Mouse (Mus musculus) adrenal gland, adult (tissue): ENCODE measurements around the gene Med25.

Experiments
- DNase-seq, 2 experiments: peaks; one replicate each; pipeline ENCODE4 v3.0.0; 2022 to 2023; ENCODE audit warnings: low spot score in 1 of 2; ENCODE audit not compliant: inconsistent age in 2 of 2

The Med25 gene

DNA sequence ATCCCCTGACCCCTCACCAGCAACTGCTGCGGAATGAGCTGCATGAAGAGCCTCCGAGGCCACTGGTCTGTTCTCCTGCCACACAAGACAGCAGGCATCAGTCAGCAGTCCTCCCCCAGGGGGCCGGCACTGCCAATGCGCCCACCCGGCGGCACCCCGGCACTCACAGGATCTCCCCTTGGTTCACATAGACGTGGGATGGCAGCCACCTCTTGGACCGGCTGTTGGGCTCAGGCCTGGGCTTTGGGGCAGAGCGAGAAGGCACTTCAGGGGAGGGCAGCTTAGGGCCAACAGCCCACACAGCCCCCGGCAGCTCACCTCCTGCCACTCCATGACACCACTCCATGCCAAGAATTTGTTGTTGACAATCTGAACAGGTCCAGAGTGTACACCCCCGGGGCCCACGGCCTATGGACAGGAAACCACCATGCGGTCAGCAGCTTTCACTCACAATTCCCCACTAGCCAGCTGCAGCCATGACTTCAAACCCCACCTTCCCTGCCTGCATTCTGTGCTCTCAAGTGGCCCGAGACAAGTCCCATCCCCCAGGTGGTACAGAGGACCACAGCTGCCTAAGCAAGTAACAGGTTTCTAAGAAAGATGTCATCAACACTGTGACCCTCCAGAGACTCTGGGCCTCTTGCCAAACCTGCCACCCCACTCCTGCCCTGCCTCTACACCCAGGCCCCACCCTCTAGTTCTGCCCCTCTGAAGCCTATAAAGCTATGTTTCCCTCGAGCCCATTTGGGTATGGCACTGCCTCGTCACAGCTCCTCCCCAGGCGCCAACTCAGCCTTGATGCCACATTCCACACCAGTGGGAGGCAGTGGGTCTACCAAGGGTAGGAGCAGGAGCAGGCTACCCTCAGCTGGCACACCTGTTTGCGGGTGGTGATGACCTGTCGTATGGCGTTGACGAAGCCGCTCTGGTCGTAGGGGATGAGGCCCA is 27.6 kb downstream of the Med25 start:
- DNase-seq, result peak; percentile 55 to 69

DNA sequence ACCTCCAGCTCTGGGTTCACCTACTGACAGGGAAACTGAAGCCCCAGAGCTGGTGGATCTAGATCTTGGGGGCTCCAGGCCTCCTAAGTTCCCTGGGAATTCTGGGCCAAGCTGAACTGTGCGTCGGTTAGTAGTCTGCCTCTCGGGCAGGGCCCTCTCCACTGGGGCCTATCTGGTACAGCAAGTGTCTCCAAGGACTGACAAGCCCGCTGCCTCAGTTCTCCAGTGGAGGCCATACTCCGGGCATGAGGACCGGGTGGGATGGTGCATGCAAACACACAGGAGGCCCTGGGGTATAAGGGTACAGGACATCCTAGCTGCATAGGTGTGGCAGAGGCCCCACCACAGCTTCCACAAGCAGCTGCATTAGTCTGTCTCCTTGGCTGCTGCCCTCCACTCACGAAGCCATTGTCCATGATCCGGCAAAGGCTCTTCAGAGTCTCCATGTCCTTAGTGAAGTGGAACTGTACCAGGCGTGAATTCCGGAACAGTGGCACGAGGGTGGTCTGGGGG is 28.5 kb downstream of the Med25 start:
- no peak for DNase-seq

DNA sequence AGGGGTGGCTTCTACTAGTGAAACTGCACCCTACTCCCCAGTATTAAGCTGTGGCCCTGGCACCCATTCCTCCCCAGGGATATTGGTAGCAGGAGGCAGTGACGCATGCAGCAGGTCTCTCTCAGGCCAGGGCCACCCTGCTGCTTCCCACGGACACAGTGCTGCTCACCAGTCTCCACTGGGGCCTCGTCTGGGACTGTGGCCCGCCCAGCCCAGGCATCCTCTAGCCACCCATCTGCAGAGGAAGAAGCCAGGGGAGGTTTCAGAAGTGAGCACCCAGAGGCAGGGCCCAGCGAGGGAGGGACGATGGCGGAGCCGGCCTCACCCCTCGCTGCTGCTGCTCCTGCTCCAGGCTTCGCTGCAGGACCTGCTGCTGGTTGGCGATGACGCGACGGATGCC is 29.3 kb downstream of the Med25 start:
- peak in 1 of 2 experiments; percentile 63 for DNase-seq

DNA sequence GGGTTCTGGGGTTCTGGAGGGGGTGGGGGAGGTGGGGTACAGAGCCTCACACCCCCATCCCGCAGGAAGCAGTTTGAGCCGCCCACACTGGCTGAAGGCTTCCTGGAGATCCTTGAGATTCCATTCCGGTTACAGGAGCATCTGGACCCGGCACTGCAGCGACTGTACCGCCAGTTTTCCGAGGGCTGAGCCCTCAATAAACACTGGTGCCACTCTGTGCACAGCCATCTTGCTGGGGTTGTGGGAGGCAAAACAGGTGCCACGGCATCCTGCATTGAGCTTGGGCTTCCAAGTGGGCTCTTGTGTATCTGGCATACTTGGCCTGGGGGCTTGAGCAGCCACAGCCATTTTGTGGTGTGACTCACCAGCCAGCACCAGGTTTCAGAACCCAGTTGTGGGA is 30.1 kb downstream of the Med25 start:
- peak; percentile 54 to 76 for DNase-seq

DNA sequence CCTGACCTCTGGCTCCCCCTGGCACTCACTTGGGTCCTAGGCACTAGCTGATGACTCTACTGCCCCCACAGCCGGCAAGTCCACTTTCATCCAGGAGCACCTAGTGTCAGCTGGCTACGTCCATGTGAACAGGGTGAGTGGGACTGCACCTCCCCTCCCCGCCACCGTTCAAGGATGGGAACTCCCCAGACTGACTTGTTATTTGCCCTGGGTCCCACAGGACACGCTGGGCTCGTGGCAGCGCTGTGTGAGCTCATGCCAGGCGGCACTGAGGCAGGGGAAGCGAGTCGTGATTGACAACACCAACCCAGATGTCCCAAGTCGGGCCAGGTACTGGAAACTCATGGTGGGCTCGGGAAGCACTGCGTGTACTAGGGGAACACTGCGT is 31.1 kb downstream of the Med25 start:
- peak; percentile 47 to 65 for DNase-seq

DNA sequence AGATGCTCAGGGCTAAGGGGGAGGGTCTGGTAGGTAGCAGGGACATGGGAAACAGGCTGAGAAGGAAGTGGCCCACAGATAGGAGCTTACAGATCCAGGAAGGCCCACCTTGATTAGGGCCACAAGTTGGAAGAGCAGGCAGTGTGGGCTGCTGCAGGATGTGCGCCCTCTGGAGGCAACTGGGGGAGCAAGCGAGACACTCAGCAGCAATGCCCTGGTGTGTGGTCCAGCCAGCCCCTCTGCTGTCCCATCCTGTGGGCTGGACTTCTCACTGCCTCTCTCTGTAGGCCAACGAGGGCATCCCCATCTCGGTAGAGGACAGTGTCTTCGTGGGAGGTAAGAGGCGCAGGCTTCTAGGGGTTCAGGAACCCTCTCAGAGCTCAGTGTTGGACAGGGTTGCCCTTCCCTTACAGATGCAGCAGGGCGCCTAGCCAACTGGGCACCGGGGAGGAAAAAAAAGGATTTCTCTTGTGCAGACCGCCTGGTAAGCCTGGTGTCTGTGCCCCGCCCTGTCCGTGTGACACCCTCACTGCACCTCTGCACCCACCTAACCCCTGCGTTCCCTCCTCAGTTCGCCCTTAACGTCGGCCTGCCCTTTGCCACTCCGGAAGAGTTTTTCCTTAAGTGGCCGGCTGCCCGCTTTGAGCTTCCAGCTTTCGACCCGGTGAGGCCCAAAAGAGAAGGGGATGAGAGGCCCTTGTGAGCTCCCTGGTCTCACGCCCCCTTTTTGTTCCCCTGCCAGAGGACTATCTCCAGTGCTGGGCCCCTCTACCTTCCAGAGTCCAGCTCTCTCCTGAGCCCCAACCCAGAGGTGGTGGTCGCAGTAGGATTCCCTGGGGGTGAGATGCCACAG is 31.7 kb downstream of the Med25 start:
- DNase-seq, result peak; percentile 75 to 91

DNA sequence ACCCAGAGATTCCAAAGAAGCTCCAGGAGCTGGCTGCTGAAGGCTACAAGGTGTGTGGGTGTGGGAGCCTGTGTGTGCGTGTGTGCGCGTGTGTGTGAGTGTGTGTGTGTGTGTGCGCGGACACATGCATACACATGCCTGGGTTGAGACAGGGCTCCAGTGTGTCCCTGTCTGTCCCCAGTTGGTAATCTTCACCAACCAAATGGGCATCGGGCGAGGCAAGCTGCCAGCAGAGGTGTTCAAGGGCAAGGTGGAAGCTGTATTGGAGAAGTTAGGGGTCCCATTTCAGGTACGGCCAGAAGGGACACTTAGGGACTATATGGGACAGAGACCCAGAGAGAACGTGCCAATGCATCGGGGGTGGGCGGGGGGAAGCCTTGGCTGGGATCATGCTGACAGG is 32.6 kb downstream of the Med25 start:
- DNase-seq, result no peak

DNA sequence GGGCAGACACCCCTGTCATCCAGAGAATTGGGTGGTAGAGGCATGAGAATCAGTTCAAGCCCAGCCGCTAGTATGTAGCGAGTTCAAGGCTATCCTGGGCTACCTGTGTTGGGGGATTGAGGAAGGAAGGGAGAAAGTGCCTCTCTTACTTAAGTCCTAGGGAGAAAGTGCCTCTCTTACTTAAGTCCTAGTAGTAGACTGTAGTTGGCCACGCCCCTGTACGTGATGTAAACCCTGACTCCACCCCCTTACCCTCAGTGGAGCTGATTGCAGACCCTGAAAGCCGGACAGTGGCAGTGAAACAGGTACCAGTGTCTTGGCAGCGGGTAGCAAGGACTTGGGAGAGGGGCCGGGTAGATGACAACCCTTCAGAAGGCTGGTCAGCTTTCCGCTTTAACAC is 34.6 kb downstream of the Med25 start:
- DNase-seq, result peak; percentile 62 to 83

DNA sequence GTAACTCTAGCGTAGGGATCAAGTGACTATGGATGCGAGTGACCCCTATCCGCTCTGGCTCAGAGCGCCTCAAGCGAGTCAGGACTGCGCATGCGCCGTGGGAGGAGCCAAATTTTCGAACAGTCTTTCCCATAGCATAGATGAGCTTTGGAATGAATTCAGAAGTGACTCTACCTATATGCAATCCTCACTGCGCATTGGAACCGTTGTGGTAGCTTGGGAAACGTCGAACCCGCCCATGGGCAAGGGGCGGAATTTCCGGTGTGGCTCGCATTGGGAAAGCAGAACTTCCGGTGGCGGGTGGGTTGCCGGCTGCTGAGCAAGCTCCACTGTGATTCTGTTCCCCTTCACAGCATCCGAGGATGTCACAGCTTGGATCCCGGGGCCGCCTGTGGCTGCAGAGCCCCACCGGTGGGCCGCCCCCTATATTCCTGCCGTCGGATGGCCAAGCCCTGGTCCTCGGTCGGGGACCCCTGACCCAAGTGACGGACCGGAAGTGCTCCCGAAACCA is 35.4 kb downstream of the Med25 start, which contains the start of gene Pnkp:
Gene Pnkp (plus strand): TSS at position 98 of the 511 bp plus-strand sequence.
- DNase-seq, result peak; percentile 90 to 97

DNA sequence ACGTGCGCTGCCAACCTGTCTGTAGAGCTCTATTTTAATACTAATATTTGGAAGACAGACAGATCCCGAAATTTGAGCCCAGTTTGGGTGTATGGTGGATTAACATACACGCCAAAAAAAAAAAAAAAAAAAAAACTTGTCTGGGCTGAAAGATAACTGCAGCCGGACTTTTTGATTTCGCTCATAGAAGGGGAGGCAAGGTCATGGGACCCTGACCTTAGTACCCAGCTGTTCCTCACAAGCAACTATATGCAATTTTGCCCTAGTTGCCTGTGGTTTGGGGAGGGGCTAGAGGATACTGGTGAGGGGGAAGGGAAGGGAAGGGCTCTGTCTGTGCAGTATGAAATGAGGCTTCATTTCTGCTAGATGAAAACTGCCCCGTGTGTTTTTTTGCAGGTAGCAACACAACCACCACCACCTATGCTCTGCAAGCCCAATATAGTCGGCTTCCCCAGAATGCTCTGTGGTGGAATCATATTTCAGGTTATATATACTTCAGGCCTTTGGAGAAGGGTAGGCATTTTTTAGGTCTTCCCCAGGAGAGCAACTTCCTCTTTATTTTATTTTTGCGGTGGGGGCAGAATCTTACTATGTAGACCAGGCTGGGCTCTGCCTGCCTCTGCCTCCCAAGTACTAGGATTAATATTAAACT is 36.1 kb downstream of the Med25 start:
- no peak for DNase-seq

DNA sequence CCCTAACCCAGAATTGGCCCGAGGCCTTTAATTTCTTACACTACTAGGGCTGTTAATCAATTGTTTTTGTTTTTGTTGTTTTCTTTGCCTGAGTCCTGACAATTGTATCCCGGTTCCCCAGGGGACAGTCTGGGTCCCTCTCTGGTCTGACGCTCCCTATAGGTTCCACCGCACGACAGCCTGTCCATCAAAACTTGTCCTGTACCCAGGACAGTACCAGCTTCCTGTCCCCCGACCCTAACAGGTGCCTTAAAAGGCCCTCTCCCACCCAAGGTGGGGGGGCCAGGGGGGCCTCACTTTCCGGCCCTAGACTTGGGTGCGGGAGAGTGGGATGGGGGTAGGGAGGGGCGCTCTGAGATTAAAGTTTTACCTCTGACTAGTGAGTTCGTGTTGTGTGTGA is 37.5 kb downstream of the Med25 start:
- DNase-seq, result no peak

DNA sequence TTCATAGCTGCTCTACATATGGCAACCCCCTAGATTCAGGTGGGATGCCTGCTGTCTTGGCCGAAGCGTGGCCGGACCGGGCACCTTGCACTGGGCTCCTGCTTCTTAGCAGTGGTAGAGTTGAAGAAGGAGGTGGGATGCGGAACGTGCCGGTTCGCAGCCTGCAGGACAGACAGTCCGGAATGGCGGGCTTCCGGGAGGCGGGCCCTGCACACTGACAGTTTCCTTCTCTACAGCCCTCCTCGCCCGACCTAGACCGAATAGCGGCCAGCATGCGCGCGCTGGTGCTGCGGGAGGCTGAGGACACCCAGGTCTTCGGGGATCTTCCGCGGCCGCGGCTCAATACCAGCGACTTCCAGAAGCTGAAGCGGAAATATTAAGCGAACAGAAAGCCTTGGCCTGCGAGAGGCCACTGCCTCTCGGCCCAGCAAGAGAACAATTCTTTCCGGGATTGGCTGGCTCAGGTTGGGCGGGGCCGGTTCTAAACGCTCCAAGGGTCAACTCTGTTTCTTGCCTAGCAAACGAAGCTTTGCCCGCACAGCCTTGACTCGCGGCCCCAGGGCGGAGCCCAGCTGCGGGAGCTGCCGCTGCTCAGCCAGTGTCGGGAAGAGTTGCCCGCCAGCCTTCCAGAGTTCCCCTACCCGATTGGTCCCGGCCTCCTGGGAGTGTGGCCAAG is 38.0 kb downstream of the Med25 start:
- DNase-seq, result peak; percentile 95 to 98

DNA sequence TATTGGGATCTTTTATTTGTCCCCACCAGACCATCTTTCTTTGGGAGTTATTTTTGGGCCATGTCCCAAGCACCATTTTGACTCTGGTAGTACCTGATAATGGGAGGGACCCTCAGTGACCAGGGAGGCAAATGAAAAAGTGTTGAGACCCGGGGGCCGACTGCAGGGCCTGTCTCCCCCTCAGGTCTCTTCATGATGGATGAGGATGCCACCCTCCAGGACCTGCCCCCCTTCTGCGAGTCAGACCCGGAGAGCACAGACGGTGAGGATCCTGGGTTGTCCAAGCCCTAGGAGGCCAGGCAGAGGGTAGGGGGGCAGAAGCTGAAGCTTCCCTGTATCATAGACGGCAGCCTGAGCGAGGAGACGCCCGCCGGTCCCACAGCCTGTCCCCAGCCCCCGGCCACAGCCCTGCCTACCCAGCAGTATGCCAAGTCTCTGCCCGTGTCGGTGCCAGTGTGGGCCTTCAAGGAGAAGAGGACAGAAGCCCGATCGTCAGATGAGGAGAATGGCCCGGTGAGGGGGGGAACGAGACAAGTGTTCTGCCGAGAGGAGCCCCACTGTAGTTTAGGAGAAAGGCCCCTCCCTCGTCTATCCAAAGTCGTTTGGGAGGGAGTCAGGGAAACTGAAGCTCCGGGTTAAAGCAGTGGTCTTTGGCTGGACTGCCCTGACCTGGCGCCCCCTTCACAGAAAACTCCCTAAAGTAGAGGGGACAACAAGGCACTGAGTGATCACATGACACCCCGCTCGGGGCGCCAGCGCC is 38.7 kb downstream of the Med25 start:
- no peak for DNase-seq

DNA sequence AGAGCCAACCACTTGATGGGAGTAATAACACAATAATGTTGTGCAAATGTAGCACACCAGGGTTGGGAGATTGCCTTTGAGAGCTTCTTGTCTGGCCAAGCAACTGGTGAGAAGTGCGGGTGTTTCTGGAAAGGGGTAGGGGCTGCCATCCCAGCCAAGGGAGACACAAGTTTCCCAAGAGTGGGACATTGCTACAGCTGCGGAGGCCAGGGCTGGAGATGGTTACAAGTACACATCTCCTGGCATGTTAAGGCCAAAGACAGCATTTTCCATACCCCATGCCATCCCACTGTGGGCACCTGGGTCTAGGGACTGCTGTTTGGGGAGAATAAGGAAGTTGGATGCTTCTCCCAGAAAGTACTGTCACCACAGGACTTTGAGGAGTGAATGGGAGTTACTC is 39.4 kb downstream of the Med25 start:
- peak in 1 of 2 experiments; percentile 62 for DNase-seq

DNA sequence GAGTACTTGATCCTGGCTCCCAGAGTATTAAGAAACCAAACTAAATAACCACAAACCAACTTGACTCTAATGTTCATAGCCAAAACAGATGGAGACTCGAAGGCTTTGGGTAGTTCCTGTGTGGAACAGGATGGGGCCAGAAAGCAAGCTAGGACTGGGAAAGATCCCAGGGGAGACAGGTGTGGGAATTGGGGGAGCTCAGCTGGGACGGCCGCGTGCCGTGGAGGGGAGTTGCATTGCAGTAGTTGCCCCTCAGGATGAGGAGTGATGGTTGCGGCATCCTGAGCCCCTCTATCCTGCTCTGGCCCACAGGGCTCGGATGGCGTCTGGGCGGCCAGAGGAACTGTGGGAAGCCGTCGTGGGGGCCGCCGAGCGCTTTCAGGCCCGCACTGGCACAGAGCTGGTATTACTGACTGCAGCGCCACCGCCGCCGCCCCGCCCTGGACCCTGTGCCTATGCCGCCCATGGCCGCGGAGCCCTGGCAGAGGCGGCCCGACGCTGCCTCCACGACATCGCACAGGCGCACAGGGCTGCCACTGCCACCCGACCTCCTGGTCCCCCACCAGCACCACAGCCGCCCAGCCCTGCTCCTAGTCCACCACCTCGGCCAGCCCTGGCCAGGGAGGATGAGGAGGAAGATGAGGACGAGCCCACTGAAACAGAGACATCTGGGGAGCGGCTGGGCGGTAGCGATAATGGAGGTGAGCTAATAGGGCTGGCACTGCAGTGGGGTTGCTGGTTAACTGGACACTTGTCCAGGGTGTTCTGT is 40.1 kb downstream of the Med25 start:
- DNase-seq, result peak; percentile 55 to 56

DNA sequence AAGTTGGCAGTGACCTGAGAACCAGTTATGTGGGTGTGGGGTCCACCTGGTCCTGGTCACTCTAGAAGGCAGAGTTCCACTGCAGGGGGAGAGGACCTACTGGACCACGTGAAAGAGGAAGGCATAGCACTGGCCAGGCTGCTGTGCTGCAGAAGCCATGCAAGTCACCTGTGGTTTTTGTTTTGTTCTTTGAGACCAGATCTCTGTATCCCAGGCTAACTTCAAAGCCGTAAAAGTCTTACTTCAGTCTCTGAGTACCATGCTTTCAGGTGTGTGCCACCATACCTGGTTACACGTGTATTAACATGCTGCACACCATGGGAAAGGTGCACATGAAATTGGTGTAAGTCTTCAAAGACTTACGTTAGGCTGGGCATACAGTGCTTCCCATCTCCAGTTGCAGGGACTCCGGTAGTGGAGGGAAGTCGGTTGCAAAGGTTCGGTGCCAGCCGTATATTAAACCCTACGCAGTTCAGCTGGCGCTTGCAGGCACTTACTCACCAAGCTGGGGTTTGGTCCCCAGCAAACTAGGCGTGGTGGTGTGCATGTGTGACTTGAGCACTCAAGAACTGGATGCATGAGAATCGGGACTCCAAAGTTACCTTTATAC is 40.8 kb downstream of the Med25 start:
- no peak for DNase-seq

DNA sequence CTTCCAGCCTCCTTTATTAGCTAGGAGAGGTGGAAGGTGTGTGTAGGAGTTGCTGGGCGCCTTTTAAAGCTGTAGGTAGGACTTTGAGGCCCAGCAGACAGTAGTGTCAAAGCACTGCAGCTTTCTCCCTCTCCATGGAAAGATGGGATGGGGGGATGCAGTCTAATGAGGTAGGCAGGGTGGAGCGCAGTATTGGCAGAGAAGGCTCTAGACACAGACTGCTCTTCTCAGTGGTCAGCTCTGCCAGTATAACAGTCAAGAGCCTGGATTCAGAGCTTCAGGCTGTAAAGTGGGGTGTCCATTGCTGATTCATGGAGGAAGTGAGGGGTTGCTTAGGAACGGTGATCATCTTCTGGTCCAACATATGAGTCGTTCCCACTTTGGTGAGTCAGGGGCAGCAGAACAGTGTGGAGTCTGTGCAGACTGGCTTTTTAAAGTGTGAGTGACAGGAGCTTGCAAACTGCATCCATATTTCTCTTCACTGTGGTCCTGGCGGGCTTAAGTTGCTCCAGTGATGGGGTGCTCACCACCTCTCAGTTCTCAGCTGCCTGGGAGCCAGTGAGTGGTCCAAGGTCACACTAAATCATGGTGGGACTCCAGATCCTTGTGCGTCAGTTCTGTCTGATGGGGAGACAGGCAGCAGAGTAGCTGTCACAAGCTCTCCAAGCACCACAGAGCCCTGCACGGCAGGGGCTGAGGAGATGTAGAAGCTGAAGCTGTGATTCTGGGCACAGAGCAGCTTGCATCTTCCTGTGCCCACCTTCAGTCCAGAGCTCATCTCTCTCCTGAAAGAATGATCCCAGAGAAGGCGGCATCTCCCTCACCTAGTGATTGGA is 41.5 kb downstream of the Med25 start:
- DNase-seq, result peak; percentile 40 to 60
